Mouse (Mus musculus) brain, embryonic 14.5 days (tissue): Measurements from ENCODE around the gene Arhgef3. TPM values are rescaled to one million over a fixed set of nuclear protein-coding genes. Genes with fewer than 3 reads are reported as not detected.
A peak's percentile ranks its signal among the peaks of the same experiment; 100 is the strongest.

Experiments
- DNase-seq: peaks from one replicate; pipeline ENCODE4 v3.0.0-alpha.2; 2011; ENCODE audit warnings: low read depth
- CTCF ChIP-seq: fragments of 200-500 bp; IDR thresholded peaks from 2 replicates; pipeline ENCODE4 v1.5.1; 2012; ENCODE audit warnings: inconsistent platforms, mild to moderate bottlenecking, moderate library complexity, borderline replicate concordance; ENCODE audit not compliant: insufficient read depth, insufficient read length; ENCODE audit errors: extremely low read depth
- POLR2A ChIP-seq: fragments of 200-500 bp; IDR thresholded peaks from 2 replicates; pipeline ENCODE4 v1.6.1; 2012; ENCODE audit warnings: mild to moderate bottlenecking, inconsistent platforms, borderline replicate concordance; ENCODE audit not compliant: poor library complexity, insufficient read depth, insufficient read length, severe bottlenecking; ENCODE audit errors: extremely low read depth
- polyA plus RNA-seq: library from polyadenylated mRNA; depleted of rRNA; stranded (reverse); fragments of >200 nt; gene quantifications from 2 replicates; pipeline ENCODE4 v1.2.3, GENCODE M21; 2012

Arhgef3 gene
- polyA plus RNA-seq, 1 experiment = 4.9 TPM

GRCm38 (mm10) chr14:27183501-27184230 is 69.0 kb downstream of the Arhgef3 start:
- DNase-seq = peak; percentile 69
- TF ChIP-seq CTCF (peak; percentile 30; the same call in 1 of the 2 replicates), POLR2A (no peak)

- TF ChIP-seq POLR2A = no peak
- no peak for TF ChIP-seq CTCF
- DNase-seq = no peak
Observed at GRCm38 (mm10) chr14:27185902-27186301, 71.2 kb downstream of the Arhgef3 start.

- TF ChIP-seq CTCF (no peak), POLR2A (no peak)
- no peak for DNase-seq
Observed at GRCm38 (mm10) chr14:27186596-27186995, 71.9 kb downstream of the Arhgef3 start.

GRCm38 (mm10) chr14:27187025-27187424 is 72.3 kb downstream of the Arhgef3 start:
- TF ChIP-seq CTCF = peak; percentile 97
- TF ChIP-seq POLR2A = no peak

GRCm38 (mm10) chr14:27187885-27188284 is 73.2 kb downstream of the Arhgef3 start:
- TF ChIP-seq CTCF (no peak), POLR2A (no peak)
- DNase-seq = no peak

More at GRCm38 (mm10) chr14:27187025-27187424, 72.3 kb downstream of the Arhgef3 start:
- DNase-seq = peak; percentile 84

- DNase-seq = peak; percentile 18
- TF ChIP-seq CTCF (peak; percentile 60), POLR2A (no peak)
Observed at GRCm38 (mm10) chr14:27192450-27192849, 77.8 kb downstream of the Arhgef3 start.

GRCm38 (mm10) chr14:27196980-27197379 is 82.3 kb downstream of the Arhgef3 start:
- TF ChIP-seq CTCF = no peak
- no peak for TF ChIP-seq POLR2A
- DNase-seq = no peak

GRCm38 (mm10) chr14:27198490-27199089 is 83.9 kb downstream of the Arhgef3 start:
- no peak for TF ChIP-seq CTCF
- TF ChIP-seq POLR2A = no peak
- no peak for DNase-seq

GRCm38 (mm10) chr14:27199119-27199518 is 84.4 kb downstream of the Arhgef3 start:
- DNase-seq = no peak
- no peak for TF ChIP-seq CTCF
- no peak for TF ChIP-seq POLR2A

- TF ChIP-seq POLR2A (no peak), CTCF (no peak)
- DNase-seq = no peak
Observed at GRCm38 (mm10) chr14:27199870-27200269, 85.2 kb downstream of the Arhgef3 start.

- no peak for TF ChIP-seq POLR2A
- no peak for TF ChIP-seq CTCF
- DNase-seq = peak; percentile 76
Observed at GRCm38 (mm10) chr14:27200743-27201576, 86.3 kb downstream of the Arhgef3 start.
